Mouse (Mus musculus) heart, embryonic 15.5 days (tissue): ENCODE data around the gene Timm44. TPM values are rescaled to one million over a fixed set of nuclear protein-coding genes. Genes with fewer than 3 reads are reported as not detected.

Experiments
- ATAC-seq: fragments of 200-750 bp; cut with Nextera tagmentation; replicated peaks from 2 replicates; pipeline ENCODE4 v1.8.0; 2017; ENCODE audit warnings: low read depth, moderate TSS enrichment; ENCODE audit not compliant: insufficient number of reproducible peaks, insufficient read depth, low FRiP score
- H3K27ac ChIP-seq: fragments of 300-500 bp; sonication (generic); 2 replicates; pipeline ENCODE4 v1.5.1; 2015; ENCODE audit warnings: mild to moderate bottlenecking, inconsistent platforms
- H3K27me3 ChIP-seq: fragments of 300-500 bp; sonication (generic); 2 replicates; pipeline ENCODE4 v1.6.1; 2015; ENCODE audit warnings: inconsistent platforms
- H3K36me3 ChIP-seq: fragments of 300-500 bp; sonication (generic); 2 replicates; pipeline ENCODE4 v1.6.1; 2015; ENCODE audit warnings: mild to moderate bottlenecking, inconsistent platforms
- H3K4me1 ChIP-seq: fragments of 300-500 bp; sonication (generic); replicated peaks from 2 replicates; pipeline ENCODE4 v1.6.1; 2015; ENCODE audit warnings: inconsistent platforms
- H3K4me2 ChIP-seq: fragments of 300-500 bp; sonication (generic); 2 replicates; pipeline ENCODE4 v1.6.1; 2015; ENCODE audit warnings: inconsistent platforms, mild to moderate bottlenecking, moderate library complexity
- H3K4me3 ChIP-seq: fragments of 300-500 bp; sonication (generic); 2 replicates; pipeline ENCODE4 v1.5.1; 2015; ENCODE audit warnings: mild to moderate bottlenecking, inconsistent platforms
- H3K9ac ChIP-seq: fragments of 300-500 bp; sonication (generic); 2 replicates; pipeline ENCODE4 v1.6.1; 2015; ENCODE audit warnings: mild to moderate bottlenecking, inconsistent platforms
- H3K9me3 ChIP-seq: fragments of 300-500 bp; sonication (generic); replicated peaks from 2 replicates; pipeline ENCODE4 v1.6.1; 2016; ENCODE audit warnings: inconsistent platforms
- WGBS: fragments of 180-500 bp; shearing (Covaris S2); methylation state at CpG from one replicate; pipeline ENCODE4 v1.1.7; 2015; ENCODE audit warnings: mixed read lengths; 5-methylcytosine and 5-hydroxymethylcytosine counted together
- polyA plus RNA-seq: library from polyadenylated mRNA; unstranded; fragments of >200 nt; fragmentation: Nextera tagmentation; extraction: Ambion mirVana; gene quantifications from 2 replicates; pipeline ENCODE4 v1.2.1, GENCODE M21; 2015

Timm44 gene
- polyA plus RNA-seq: 59.5 and 60.2 TPM in 2 replicates

DNA sequence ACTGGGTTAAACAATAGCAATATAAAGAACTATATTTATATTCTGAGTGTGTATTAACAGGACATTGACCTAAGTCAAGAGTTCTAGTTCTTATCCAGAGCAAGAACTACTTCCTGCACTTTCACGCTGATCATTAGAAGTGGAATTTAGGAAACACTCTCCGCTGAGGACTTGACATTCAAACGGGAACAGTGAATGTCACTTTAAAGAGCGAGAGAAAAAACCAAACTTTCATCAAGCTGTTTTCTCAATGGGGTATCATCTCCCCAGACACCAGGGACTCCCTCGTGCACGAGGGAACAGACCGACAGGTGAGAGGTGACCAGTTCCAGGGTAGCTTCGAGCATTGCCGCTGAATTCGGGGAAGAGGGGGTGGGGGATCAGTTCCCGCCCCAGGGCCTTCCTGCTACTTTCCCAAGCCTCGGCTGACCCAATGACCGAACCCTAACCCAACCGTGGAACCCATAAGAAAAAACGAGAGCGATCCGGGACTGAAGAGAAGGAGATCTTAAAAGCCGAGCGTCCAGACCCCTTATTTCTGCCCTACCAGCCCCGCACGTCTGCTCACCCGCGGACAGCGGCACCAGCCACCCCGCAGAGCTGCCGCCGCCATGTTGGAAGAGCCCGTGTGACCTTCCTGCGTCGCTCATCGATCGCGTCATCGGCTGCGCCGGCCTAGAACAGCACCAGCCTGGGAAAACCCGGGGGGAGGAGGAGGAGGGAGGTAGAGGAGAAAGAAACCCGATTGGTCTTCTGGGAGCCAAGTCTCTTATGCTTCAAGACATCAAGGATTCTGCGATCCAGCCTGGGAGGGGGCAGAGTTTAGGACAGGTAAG lies at the start of gene Timm44:
Gene Timm44, minus strand, starts transcription at position 639 of the 836 bp plus-strand sequence.
- Histone ChIP-seq H3K36me3 (peaks cover 32% of the 10 kb centered on the region), H3K4me3 (peak within 1 kb of the TSS; percentile 79), H3K4me2 (peak within 1 kb of the TSS; percentile 82), H3K9ac (peak within 1 kb of the TSS; percentile 80), H3K4me1 (peaks cover 13% of the 10 kb centered on the region), H3K27me3 (no peaks in the 10 kb centered on the region), H3K27ac (peak within 1 kb of the TSS; percentile 79), H3K9me3 (no peaks in the 10 kb centered on the region)
- WGBS: under 1% methylated on average over 39 of the region's 39 CpGs
- ATAC-seq: peak; percentile 93

DNA sequence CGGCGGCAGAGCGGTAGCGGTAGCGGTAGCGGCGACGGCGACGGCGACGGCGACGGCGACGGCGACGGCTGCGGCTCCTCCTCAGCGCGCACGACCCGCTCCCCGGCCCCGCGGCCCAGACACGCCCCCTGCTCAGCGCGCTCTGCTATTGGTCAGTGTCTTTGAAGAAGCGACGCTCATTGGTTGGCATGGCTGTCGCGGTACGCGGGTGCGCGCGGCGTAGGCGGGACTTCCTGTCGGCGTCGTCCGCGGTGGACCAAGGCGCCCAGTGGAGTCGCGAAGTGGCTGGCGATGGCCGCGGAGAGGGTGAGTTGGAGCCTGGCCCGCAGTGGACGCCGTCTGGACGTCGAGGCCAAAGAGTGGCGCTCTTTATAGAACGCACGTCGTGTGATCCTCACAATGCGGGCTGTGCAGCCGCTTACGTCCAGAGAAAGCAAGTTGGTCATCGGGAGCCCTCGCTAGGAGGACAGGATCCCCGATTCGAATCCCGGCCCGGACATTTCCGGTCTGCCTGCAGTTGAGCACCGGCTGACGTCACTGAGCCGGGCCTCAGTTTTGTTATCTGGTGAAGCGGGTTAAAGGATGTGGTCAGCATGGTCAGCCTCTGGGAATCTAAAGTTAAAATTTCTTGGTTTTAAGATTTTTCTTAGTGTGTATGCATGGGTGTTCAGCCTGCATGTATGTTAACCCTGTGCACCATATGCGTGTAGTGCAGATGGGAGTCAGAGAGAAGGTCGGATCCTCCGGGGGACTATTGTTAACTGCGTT lies 49.5 kb upstream of the Timm44 start, which contains the start of the genes Ccl25 and Elavl1:
Gene Ccl25, plus strand, starts transcription at position 228 of the 768 bp plus-strand sequence.
Gene Elavl1, minus strand, starts transcription at position 431 of the 768 bp plus-strand sequence.
- WGBS: under 1% methylated on average over 78 of the region's 78 CpGs

DNA sequence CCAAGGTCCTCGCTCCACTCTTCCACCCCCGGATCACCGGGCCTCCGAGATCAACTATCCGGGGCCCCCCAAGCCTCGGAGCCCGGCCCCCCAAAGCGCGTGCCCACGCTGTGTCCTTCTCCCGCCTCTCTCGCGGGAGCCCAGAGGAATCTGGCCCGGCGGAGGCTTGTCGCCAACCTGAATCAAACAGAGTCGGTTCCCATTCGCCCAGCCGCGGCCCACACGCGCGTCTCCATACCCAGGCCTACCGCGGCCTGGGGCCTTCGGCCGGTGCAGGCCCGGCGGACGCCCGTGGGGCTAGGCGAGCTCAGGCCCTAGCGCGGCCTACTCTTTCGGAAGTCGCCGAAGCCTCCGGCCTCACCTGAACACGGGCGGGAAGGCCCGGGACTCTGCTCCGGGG lies 48.8 kb upstream of the Timm44 start:
- ATAC-seq: peak; percentile 66
- peak overlapping the region; percentile 89 for H3K27ac ChIP-seq
- under 1% methylated on average over 42 of the region's 42 CpGs for WGBS
- no peaks in the 10 kb centered on the region for H3K9me3 ChIP-seq
- peak overlapping the region; percentile 96 for H3K4me3 ChIP-seq
- peak overlapping the region; percentile 98 for H3K9ac ChIP-seq
- peak overlapping the region; percentile 78 for H3K4me2 ChIP-seq
- peaks cover 50% of the 10 kb centered on the region for H3K4me1 ChIP-seq
- H3K36me3 ChIP-seq: peaks cover 29% of the 10 kb centered on the region
- no peaks in the 10 kb centered on the region for H3K27me3 ChIP-seq

More for the DNA sequence above, 49.5 kb upstream of the Timm44 start, which contains the start of the genes Ccl25 and Elavl1:
- Histone ChIP-seq H3K36me3 (peaks cover 29% of the 10 kb centered on the region), H3K9ac (peak within 1 kb of the TSS; percentile 98), H3K9me3 (no peaks in the 10 kb centered on the region), H3K4me1 (peaks cover 47% of the 10 kb centered on the region), H3K27me3 (no peaks in the 10 kb centered on the region), H3K4me3 (peak within 1 kb of the TSS; percentile 96), H3K27ac (peak within 1 kb of the TSS; percentile 89), H3K4me2 (peak within 1 kb of the TSS; percentile 78)
- peak; percentile 98 for ATAC-seq

DNA sequence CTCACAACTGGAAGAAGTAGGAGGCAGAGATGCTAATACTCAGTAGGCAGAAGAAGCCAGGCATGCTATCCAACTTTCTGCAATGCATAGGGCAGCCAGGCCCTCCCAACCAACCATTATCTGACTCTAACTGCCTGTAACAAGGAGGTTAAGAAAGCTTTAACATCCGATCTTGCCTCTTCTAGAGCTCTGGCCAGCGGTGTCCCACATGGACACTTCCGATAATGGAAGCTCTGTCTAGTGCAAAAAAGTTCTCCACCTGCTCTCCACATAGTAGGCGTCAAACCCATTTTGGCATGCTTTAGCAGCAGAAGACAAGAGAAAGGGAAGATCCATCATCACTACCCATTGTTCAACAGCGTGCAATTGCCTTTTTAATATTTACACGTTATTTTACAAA lies 48.2 kb upstream of the Timm44 start:
- Histone ChIP-seq H3K27me3 (no peaks in the 10 kb centered on the region), H3K9ac (peak overlapping the region; percentile 98), H3K36me3 (peaks cover 23% of the 10 kb centered on the region), H3K4me3 (peak overlapping the region; percentile 96), H3K4me2 (peak overlapping the region; percentile 78), H3K4me1 (peaks cover 52% of the 10 kb centered on the region), H3K9me3 (no peaks in the 10 kb centered on the region), H3K27ac (no peak overlapping the region)
- WGBS: under 1% methylated on average over 6 of the region's 6 CpGs
- no peak for ATAC-seq

DNA sequence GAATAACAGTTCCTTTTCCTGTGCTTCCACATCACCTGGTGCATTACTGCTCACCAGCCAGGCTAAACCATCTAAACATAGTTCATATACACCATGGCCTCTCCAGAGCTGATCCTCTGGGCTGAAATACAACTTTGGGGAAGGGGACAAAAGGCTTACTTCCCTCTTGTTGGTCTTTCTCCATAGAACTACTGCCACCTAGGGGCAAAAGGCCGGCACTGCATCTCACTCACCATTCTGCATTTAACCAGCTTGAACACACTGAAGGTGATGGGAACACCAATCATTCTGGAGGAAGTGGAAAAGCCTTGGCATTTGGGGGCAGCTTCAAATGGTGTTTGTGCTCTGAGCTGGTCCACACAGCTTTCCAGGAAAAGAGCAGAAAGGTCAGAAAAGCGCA lies 46.8 kb upstream of the Timm44 start:
- Histone ChIP-seq H3K27me3 (no peaks in the 10 kb centered on the region), H3K9me3 (no peaks in the 10 kb centered on the region), H3K4me1 (peaks cover 52% of the 10 kb centered on the region), H3K36me3 (peaks cover 9% of the 10 kb centered on the region), H3K9ac (no peak overlapping the region), H3K4me3 (0 out of 2 replicates have a peak overlapping the region, but pooled peaks have one; percentile 96), H3K4me2 (peak overlapping the region; percentile 78; the same call in 1 of the 2 replicates), H3K27ac (no peak overlapping the region)
- 33% methylated on average over 2 of the region's 2 CpGs for WGBS
- no peak for ATAC-seq

DNA sequence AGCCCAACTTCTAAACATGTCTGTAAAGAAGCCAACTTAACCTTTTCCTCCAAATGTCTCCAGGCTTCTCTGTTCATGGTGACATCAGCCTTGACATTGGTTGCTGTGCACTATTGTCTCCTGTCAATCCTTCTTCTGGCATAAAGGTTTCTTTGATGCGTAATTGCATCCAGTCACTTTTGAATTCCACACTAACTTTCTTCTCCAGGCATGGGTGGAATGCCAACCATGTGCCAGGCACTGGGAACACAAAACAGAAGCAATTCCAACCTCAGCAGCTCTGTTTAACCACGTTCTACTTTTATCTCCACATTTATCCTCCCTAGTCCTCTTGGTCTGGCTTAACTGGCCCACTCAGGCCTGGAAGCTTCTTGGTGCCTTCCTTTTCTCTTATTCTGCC lies 45.3 kb upstream of the Timm44 start:
- no peak overlapping the region for H3K9ac ChIP-seq
- no peaks in the 10 kb centered on the region for H3K9me3 ChIP-seq
- no peak for ATAC-seq
- H3K4me1 ChIP-seq: peaks cover 48% of the 10 kb centered on the region
- H3K4me2 ChIP-seq: no peak overlapping the region
- H3K27ac ChIP-seq: peak overlapping the region; percentile 28; the same call in 1 of the 2 replicates
- H3K36me3 ChIP-seq: peaks cover 5% of the 10 kb centered on the region
- H3K27me3 ChIP-seq: no peaks in the 10 kb centered on the region
- WGBS: 40% methylated on average over 2 of the region's 2 CpGs
- H3K4me3 ChIP-seq: no peak overlapping the region

DNA sequence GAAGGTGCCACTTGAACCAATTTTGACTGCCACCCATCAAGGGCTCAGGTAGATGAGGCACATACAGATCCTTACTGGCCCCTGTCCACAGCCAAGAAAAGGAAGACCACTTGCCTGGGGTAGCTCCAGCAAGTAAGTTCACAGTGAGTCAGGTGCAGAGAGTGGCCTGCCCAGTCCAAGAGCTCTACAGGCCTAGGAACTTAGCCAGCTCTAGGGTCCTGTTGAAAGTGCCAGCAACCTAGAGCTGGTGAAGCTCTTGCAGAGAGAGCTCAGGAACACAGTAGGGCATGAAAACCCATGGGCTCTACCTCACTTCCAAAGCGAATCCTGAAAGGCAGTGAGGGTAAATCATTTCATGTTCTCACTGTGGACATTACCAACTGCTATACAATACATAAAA lies 44.7 kb upstream of the Timm44 start:
- no peak for ATAC-seq
- Histone ChIP-seq H3K27ac (0 out of 2 replicates have a peak overlapping the region, but pooled peaks have one; percentile 28), H3K36me3 (peaks cover 5% of the 10 kb centered on the region), H3K9me3 (no peaks in the 10 kb centered on the region), H3K4me3 (no peak overlapping the region), H3K27me3 (no peaks in the 10 kb centered on the region), H3K4me2 (no peak overlapping the region), H3K9ac (no peak overlapping the region), H3K4me1 (peaks cover 42% of the 10 kb centered on the region)
- WGBS: 96% methylated on average over 1 of the region's 1 CpGs

DNA sequence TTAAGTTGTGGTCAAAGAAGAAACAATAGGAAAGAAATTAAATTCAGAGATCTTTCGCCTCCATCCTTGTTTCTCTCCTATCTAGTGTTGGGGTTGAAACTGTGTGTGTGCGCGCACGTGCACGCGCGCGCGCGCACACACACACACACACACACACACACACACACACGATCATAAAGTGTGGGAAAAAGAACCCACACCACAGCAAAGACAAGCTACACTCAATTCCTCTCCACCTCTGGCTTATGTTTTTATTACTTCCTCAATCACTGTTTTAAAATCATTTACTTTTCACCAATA lies 43.8 kb upstream of the Timm44 start:
- H3K4me1 ChIP-seq: peaks cover 42% of the 10 kb centered on the region
- no peak for ATAC-seq
- H3K27me3 ChIP-seq: no peaks in the 10 kb centered on the region
- H3K9me3 ChIP-seq: no peaks in the 10 kb centered on the region
- no peak overlapping the region for H3K4me2 ChIP-seq
- H3K27ac ChIP-seq: no peak overlapping the region
- H3K4me3 ChIP-seq: no peak overlapping the region
- peaks cover 5% of the 10 kb centered on the region for H3K36me3 ChIP-seq
- H3K9ac ChIP-seq: no peak overlapping the region
- 96% methylated on average over 11 of the region's 11 CpGs for WGBS

DNA sequence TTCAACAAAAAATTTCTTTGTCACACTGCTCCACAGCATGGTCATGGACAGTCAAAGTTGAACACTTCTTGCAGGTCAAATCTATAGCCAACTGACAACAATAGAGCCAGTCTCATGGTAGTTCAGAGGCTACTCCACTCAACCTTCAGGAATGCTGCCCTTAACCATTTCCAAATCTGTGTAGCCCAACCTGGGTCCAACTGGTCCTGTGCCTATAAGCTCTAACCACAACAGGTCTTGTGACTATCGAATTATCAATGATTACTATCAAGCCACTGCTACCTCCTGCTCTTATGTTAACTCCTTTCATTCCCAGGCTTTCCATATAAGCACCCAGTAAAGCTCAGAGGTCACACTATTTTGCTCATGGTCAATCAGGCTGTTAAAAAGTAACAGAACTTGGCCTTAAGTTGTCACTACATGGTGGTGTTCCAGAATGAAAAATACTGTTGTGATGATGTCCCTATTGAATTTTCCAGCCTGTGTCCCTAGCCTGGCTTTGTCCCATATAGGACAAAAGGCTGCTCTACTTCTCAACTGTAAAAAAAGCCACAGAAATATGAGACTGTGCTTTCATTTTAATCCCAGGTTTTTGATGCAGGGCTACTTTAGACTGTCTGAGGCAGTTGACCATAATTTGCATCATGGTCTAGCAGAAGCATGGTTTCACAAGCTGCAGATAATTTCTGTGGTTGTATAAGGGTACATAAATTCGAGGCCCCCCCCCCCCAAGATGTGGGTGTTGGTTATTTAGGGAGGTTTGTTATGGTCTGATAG lies 43.3 kb upstream of the Timm44 start:
- WGBS: 72% methylated on average over 2 of the region's 2 CpGs
- no peaks in the 10 kb centered on the region for H3K27me3 ChIP-seq
- no peaks in the 10 kb centered on the region for H3K9me3 ChIP-seq
- H3K4me2 ChIP-seq: no peak overlapping the region
- peaks cover 47% of the 10 kb centered on the region for H3K4me1 ChIP-seq
- no peak overlapping the region for H3K27ac ChIP-seq
- H3K36me3 ChIP-seq: peaks cover 5% of the 10 kb centered on the region
- H3K4me3 ChIP-seq: no peak overlapping the region
- ATAC-seq: no peak
- H3K9ac ChIP-seq: no peak overlapping the region

DNA sequence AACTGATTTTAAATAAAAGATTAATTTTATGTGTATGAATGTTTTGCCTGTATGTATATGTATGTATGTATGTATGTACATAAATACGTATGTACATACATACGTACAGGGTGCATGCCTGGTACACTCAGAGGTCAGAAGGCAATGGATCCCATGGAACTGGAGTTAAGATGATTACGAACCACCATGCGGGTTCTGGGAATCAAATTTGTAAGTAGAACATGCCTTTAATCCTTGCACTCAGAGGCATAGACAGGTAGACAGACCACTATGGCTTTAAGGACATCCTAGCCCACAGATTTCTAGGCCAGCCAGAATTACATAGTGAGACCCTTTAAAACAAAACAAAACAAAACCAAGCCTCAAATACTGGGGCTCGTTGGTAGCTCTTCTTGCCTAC lies 42.4 kb upstream of the Timm44 start:
- Histone ChIP-seq H3K27me3 (no peaks in the 10 kb centered on the region), H3K4me1 (peaks cover 39% of the 10 kb centered on the region), H3K9ac (no peak overlapping the region), H3K27ac (no peak overlapping the region), H3K36me3 (peaks cover 5% of the 10 kb centered on the region), H3K4me2 (no peak overlapping the region), H3K9me3 (no peaks in the 10 kb centered on the region), H3K4me3 (no peak overlapping the region)
- 92% methylated on average over 5 of the region's 5 CpGs for WGBS
- ATAC-seq: no peak

DNA sequence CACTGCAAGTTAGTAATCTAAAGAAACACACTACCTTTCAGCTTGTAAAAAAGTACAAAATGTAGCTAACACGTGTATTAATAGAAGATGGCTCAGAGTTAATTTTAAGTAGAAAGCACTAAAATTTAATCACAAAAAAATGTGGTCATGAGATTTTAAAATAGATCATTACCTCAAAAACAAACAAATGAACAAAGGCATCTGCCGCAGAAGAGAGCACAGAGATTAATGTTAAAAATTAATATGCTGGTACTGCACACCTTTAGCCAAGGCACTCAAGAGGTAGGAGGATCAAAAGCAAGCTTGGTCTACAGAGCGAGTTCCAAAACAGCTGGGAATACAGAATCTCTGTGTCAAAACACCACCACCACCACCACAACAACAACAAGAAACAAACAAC lies 39.1 kb upstream of the Timm44 start:
- peaks cover 9% of the 10 kb centered on the region for H3K4me1 ChIP-seq
- no peak overlapping the region for H3K4me3 ChIP-seq
- H3K9ac ChIP-seq: no peak overlapping the region
- ATAC-seq: no peak
- 79% methylated on average over 3 of the region's 3 CpGs for WGBS
- no peaks in the 10 kb centered on the region for H3K9me3 ChIP-seq
- no peak overlapping the region for H3K4me2 ChIP-seq
- H3K27me3 ChIP-seq: no peaks in the 10 kb centered on the region
- H3K36me3 ChIP-seq: peaks cover 20% of the 10 kb centered on the region
- H3K27ac ChIP-seq: no peak overlapping the region
